Mouse (Mus musculus) CH12.LX (cell line): ENCODE data around the gene Stard5. TPM values are rescaled to one million over a fixed set of nuclear protein-coding genes. Genes with fewer than 3 reads are reported as not detected.
A peak's percentile ranks its signal among the peaks of the same experiment; 100 is the strongest.

Experiments used
- DNase-seq: peaks from one replicate; pipeline ENCODE4 v3.0.0-alpha.2; 2013; ENCODE audit errors: extremely low read depth
- H3K27ac ChIP-seq: 2 replicates; pipeline ENCODE4 v1.5.1; 2012; ENCODE audit warnings: low read depth, mild to moderate bottlenecking, control low read depth, moderate library complexity; ENCODE audit not compliant: insufficient read depth
- H3K27me3 ChIP-seq: replicated peaks from 2 replicates; pipeline ENCODE3; 2012; ENCODE audit warnings: inconsistent platforms
- H3K36me3 ChIP-seq, 2 experiments: replicated peaks in 1 of 2; 2 replicates each; pipeline versions ENCODE3 to v1.6.1; 2012; ENCODE audit warnings: inconsistent platforms in 1 of 2, low read length in 1 of 2, mild to moderate bottlenecking in 1 of 2, mixed read lengths in 1 of 2, moderate library complexity in 1 of 2; ENCODE audit not compliant: control insufficient read depth in 1 of 2, insufficient read depth in 1 of 2
- H3K4me1 ChIP-seq, 2 experiments: 2 replicates each; pipeline ENCODE4 v1.6.1; 2012; ENCODE audit warnings: inconsistent platforms in 1 of 2, moderate library complexity in 1 of 2; ENCODE audit not compliant: insufficient read depth in 2 of 2, control insufficient read depth in 1 of 2
- H3K4me2 ChIP-seq: 2 replicates; pipeline ENCODE4 v1.6.1; 2012; ENCODE audit warnings: low read depth, mild to moderate bottlenecking, control low read depth; ENCODE audit not compliant: poor library complexity, insufficient read depth, severe bottlenecking
- H3K4me3 ChIP-seq, 3 experiments: fragments of 150-350 bp in 1 of 3; sonication (generic) in 1 of 3; replicated peaks in 1 of 3; 2 replicates each; pipeline versions ENCODE3 to v1.5.1; 2011 to 2012; ENCODE audit warnings: low read depth in 2 of 3, low read length in 2 of 3, mild to moderate bottlenecking in 2 of 3, moderate library complexity in 2 of 3, control low read depth in 1 of 3, improper control_type of control experiment in 1 of 3, inconsistent platforms in 1 of 3, mixed read lengths in 1 of 3; ENCODE audit not compliant: poor library complexity in 1 of 3
- H3K79me2 ChIP-seq: replicated peaks from 2 replicates; pipeline ENCODE4 v1.6.1; 2012; ENCODE audit warnings: mild to moderate bottlenecking, moderate library complexity; ENCODE audit not compliant: control insufficient read depth, poor library complexity, insufficient read depth, severe bottlenecking; ENCODE audit errors: extremely low read depth
- H3K9ac ChIP-seq: 2 replicates; pipeline ENCODE4 v1.6.1; 2012; ENCODE audit warnings: low read depth, mild to moderate bottlenecking, control low read depth, moderate library complexity; ENCODE audit not compliant: insufficient read depth
- H3K9me3 ChIP-seq: replicated peaks from 2 replicates; pipeline ENCODE3; 2012; ENCODE audit warnings: low read length, inconsistent platforms, mixed read lengths
- BHLHE40 ChIP-seq: IDR thresholded peaks from 2 replicates; pipeline ENCODE4 v1.6.1; 2011; ENCODE audit warnings: mild to moderate bottlenecking, low read depth, low read length, improper control_type of control experiment
- CHD1 ChIP-seq: IDR thresholded peaks from 2 replicates; pipeline ENCODE4 v1.6.1; 2012; ENCODE audit warnings: low read depth, low read length, improper control_type of control experiment, inconsistent platforms
- CTCF ChIP-seq, 2 experiments: IDR thresholded peaks in 1 of 2; conservative IDR thresholded peaks in 1 of 2; 2 replicates each; pipeline ENCODE4 v1.5.1; 2011 to 2012; ENCODE audit warnings: low read depth in 2 of 2, low read length in 2 of 2, improper control_type of control experiment in 1 of 2, inconsistent platforms in 1 of 2, mild to moderate bottlenecking in 1 of 2, moderate library complexity in 1 of 2
- E2F4 ChIP-seq: IDR thresholded peaks from 2 replicates; pipeline ENCODE4 v1.6.1; 2011; ENCODE audit warnings: low read depth, low read length, improper control_type of control experiment; ENCODE audit not compliant: insufficient replicate concordance
- ELF1 ChIP-seq: IDR thresholded peaks from 2 replicates; pipeline ENCODE4 v1.6.1; 2014; ENCODE audit warnings: low read depth, mild to moderate bottlenecking, inconsistent platforms, low read length, improper control_type of control experiment
- EP300 ChIP-seq: IDR thresholded peaks from 2 replicates; pipeline ENCODE4 v1.6.1; 2011; ENCODE audit warnings: low read length, improper control_type of control experiment
- ETS1 ChIP-seq: conservative IDR thresholded peaks from 2 replicates; pipeline ENCODE4 v1.6.1; 2012; ENCODE audit warnings: low read depth, mild to moderate bottlenecking, inconsistent platforms, low read length, improper control_type of control experiment, moderate library complexity
- GABPA ChIP-seq: IDR thresholded peaks from 2 replicates; pipeline ENCODE4 v1.6.1; 2012; ENCODE audit warnings: low read depth, low read length, improper control_type of control experiment, inconsistent platforms; ENCODE audit not compliant: insufficient replicate concordance
- HCFC1 ChIP-seq: IDR thresholded peaks from 2 replicates; pipeline ENCODE4 v1.6.1; 2012; ENCODE audit warnings: low read depth, mild to moderate bottlenecking, inconsistent platforms, low read length, improper control_type of control experiment
- IRF4 ChIP-seq: IDR thresholded peaks from 2 replicates; pipeline ENCODE4 v1.6.1; 2014; ENCODE audit warnings: low read depth, mild to moderate bottlenecking, inconsistent platforms, low read length, improper control_type of control experiment
- JUN ChIP-seq: IDR thresholded peaks from 2 replicates; pipeline ENCODE4 v1.6.1; 2011; ENCODE audit warnings: low read depth, mild to moderate bottlenecking, low read length, improper control_type of control experiment, moderate library complexity; ENCODE audit not compliant: insufficient read depth
- JUND ChIP-seq: conservative IDR thresholded peaks from 2 replicates; pipeline ENCODE4 v1.6.1; 2011; ENCODE audit warnings: low read depth, low read length, improper control_type of control experiment
- KAT2A ChIP-seq: IDR thresholded peaks from 2 replicates; pipeline ENCODE4 v1.6.1; 2012; ENCODE audit warnings: low read length, improper control_type of control experiment, inconsistent platforms; ENCODE audit not compliant: insufficient replicate concordance
- MAX ChIP-seq: IDR thresholded peaks from 2 replicates; pipeline ENCODE4 v1.6.1; 2011; ENCODE audit warnings: low read length, improper control_type of control experiment
- MAZ ChIP-seq: IDR thresholded peaks from 2 replicates; pipeline ENCODE4 v1.6.1; 2012; ENCODE audit warnings: low read depth, mild to moderate bottlenecking, inconsistent platforms, low read length, improper control_type of control experiment, moderate library complexity
- MEF2A ChIP-seq: IDR thresholded peaks from 2 replicates; pipeline ENCODE4 v1.6.1; 2014; ENCODE audit warnings: low read depth, mild to moderate bottlenecking, inconsistent platforms, low read length, improper control_type of control experiment, borderline replicate concordance
- MXI1 ChIP-seq: IDR thresholded peaks from 2 replicates; pipeline ENCODE4 v1.6.1; 2011; ENCODE audit warnings: mild to moderate bottlenecking, low read depth, low read length, improper control_type of control experiment
- NELFE ChIP-seq: IDR thresholded peaks from 2 replicates; pipeline ENCODE4 v1.6.1; 2011; ENCODE audit warnings: low read depth, low read length, improper control_type of control experiment
- NRF1 ChIP-seq: IDR thresholded peaks from 2 replicates; pipeline ENCODE4 v1.6.1; 2014; ENCODE audit warnings: low read depth, mild to moderate bottlenecking, inconsistent platforms, low read length, improper control_type of control experiment, moderate library complexity
- PAX5 ChIP-seq: IDR thresholded peaks from 2 replicates; pipeline ENCODE4 v1.6.1; 2012; ENCODE audit warnings: low read length, inconsistent platforms, mixed read lengths
- POLR2A ChIP-seq: IDR thresholded peaks from 2 replicates; pipeline ENCODE4 v1.6.1; 2011; ENCODE audit warnings: low read depth, mild to moderate bottlenecking, improper control_type of control experiment, low read length
- POLR2AphosphoS2 ChIP-seq: IDR thresholded peaks from 2 replicates; pipeline ENCODE4 v1.6.1; 2011; ENCODE audit warnings: low read depth, low read length, improper control_type of control experiment
- RAD21 ChIP-seq: IDR thresholded peaks from 2 replicates; pipeline ENCODE4 v1.6.1; 2011; ENCODE audit warnings: low read depth, mild to moderate bottlenecking, low read length, improper control_type of control experiment, moderate library complexity
- RCOR1 ChIP-seq: conservative IDR thresholded peaks from 2 replicates; pipeline ENCODE4 v1.6.1; 2012; ENCODE audit warnings: low read depth, mild to moderate bottlenecking, inconsistent platforms, low read length, improper control_type of control experiment
- SIN3A ChIP-seq: IDR thresholded peaks from 2 replicates; pipeline ENCODE4 v1.6.1; 2012; ENCODE audit warnings: low read length, improper control_type of control experiment, inconsistent platforms
- SMC3 ChIP-seq: IDR thresholded peaks from 2 replicates; pipeline ENCODE4 v1.6.1; 2011; ENCODE audit warnings: low read depth, low read length, improper control_type of control experiment
- TCF12 ChIP-seq: IDR thresholded peaks from 2 replicates; pipeline ENCODE4 v1.6.1; 2014; ENCODE audit warnings: low read depth, mild to moderate bottlenecking, inconsistent platforms, low read length, improper control_type of control experiment
- UBTF ChIP-seq: IDR thresholded peaks from 2 replicates; pipeline ENCODE4 v1.6.1; 2012; ENCODE audit warnings: low read depth, mild to moderate bottlenecking, inconsistent platforms, low read length, improper control_type of control experiment, moderate library complexity
- USF1 ChIP-seq: IDR thresholded peaks from 2 replicates; pipeline ENCODE4 v1.6.1; 2014; ENCODE audit warnings: low read depth, mild to moderate bottlenecking, inconsistent platforms, low read length, improper control_type of control experiment
- USF2 ChIP-seq: conservative IDR thresholded peaks from 2 replicates; pipeline ENCODE4 v1.6.1; 2011; ENCODE audit warnings: low read depth, low read length, improper control_type of control experiment
- ZC3H11A ChIP-seq: IDR thresholded peaks from 2 replicates; pipeline ENCODE4 v1.6.1; 2012; ENCODE audit warnings: low read depth, mild to moderate bottlenecking, inconsistent platforms, low read length, improper control_type of control experiment
- ZKSCAN1 ChIP-seq: IDR thresholded peaks from 2 replicates; pipeline ENCODE4 v1.6.1; 2012; ENCODE audit warnings: low read depth, inconsistent platforms, low read length, improper control_type of control experiment, borderline replicate concordance
- ZMIZ1 ChIP-seq: IDR thresholded peaks from 2 replicates; pipeline ENCODE4 v1.6.1; 2012; ENCODE audit warnings: low read depth, mild to moderate bottlenecking, inconsistent platforms, low read length, improper control_type of control experiment
- dilution Hi-C: fragments of 300-500 bp; cut with MboI; formaldehyde crosslinking; loops from 2 replicates; pipeline ENCODE4 v1.14.3; 2020; ENCODE audit warnings: low sequenced_read_pairs; ENCODE audit not compliant: extremely low pct_unique_long_range_greater_than_20kb, extremely low pct_ligation_motif_present
- in situ Hi-C: fragments of 300-500 bp; cut with MboI; formaldehyde crosslinking; loops from 3 replicates; pipeline ENCODE4 v1.14.3; 2019; ENCODE audit warnings: low sequenced_read_pairs, low pct_ligation_motif_present, low pct_unique_long_range_greater_than_20kb, mixed read lengths
- polyA plus RNA-seq: library from polyadenylated mRNA; unstranded; fragments of >175 nt; gene quantifications from 2 replicates; pipeline ENCODE4 v1.2.1, GENCODE M21; 2012; ENCODE audit warnings: low read depth; ENCODE audit not compliant: insufficient read length
- total RNA-seq, 2 experiments: library from RNA; depleted of rRNA; stranded (reverse); fragments of 300-350 nt in 1 of 2; fragments of >200 nt in 1 of 2; gene quantifications; 2 replicates each; pipeline ENCODE4 v1.2.3; 2012 to 2014

Gene Stard5
- total and polyA plus RNA-seq, 3 experiments: 31.7 to 44.9 (median 33.1) TPM

- dilution Hi-C loops: no loop called here
- no peak for DNase-seq
- Histone ChIP-seq H3K79me2 (peaks cover 10% of the 10 kb centered on the region; the same call in 1 of the 2 replicates), H3K36me3 (peaks cover 76 to 88% of the 10 kb centered on the region in 2 experiments), H3K4me1 (peaks cover 45 to 86% of the 10 kb centered on the region in 2 experiments), H3K27ac (peak overlapping the region; percentile 82), H3K9me3 (no peaks in the 10 kb centered on the region), H3K4me2 (no peak overlapping the region; the same call in 1 of the 2 replicates), H3K27me3 (no peaks in the 10 kb centered on the region), H3K4me3 (no peak overlapping the region), H3K9ac (no peak overlapping the region)
- no peak for TF ChIP-seq ZC3H11A
- TF ChIP-seq E2F4: no peak
- 0 out of 2 replicates have a peak, but pooled peaks have one; percentile 12 for TF ChIP-seq JUN
- 0 out of 2 replicates have a peak, but pooled peaks have one; percentile 33 for TF ChIP-seq BHLHE40
- TF ChIP-seq ETS1: 0 out of 2 replicates have a peak, but pooled peaks have one; percentile 32
- no peak for TF ChIP-seq MAX
- no peak for TF ChIP-seq JUND
- no peak for TF ChIP-seq IRF4
- no peak for TF ChIP-seq RCOR1
- TF ChIP-seq MEF2A: no peak
- no peak for TF ChIP-seq NRF1
- no peak for TF ChIP-seq USF1
- TF ChIP-seq ZMIZ1: no peak
- no peak for TF ChIP-seq RAD21
- TF ChIP-seq USF2: no peak
- TF ChIP-seq SMC3: no peak
- TF ChIP-seq CHD1: no peak
- TF ChIP-seq MAZ: no peak
- no peak for TF ChIP-seq PAX5
- TF ChIP-seq POLR2AphosphoS2: no peak
- no peak for TF ChIP-seq KAT2A
- no peak for TF ChIP-seq SIN3A
- no peak for TF ChIP-seq MXI1
- no peak for TF ChIP-seq POLR2A
- no peak for TF ChIP-seq HCFC1
- no peak for TF ChIP-seq UBTF
- TF ChIP-seq EP300: peak; percentile 26; the same call in 1 of the 2 replicates
- TF ChIP-seq ZKSCAN1: no peak
- TF ChIP-seq GABPA: no peak
- TF ChIP-seq CTCF (conservative IDR thresholded peaks at IDR 0.05 in 1 of 2, IDR thresholded peaks at IDR 0.05 in 1 of 2; ENCODE audit: low read depth in 2 of 2, low read length in 2 of 2): no peak
- TF ChIP-seq TCF12: peak; percentile 45; the same call in 1 of the 2 replicates
- no peak for TF ChIP-seq ELF1
- no peak for TF ChIP-seq NELFE
- in situ Hi-C loops: no loop called here
Observed at GRCm38 (mm10) chr7:83639084-83639483, 7.3 kb downstream of the Stard5 start.
